Mouse (Mus musculus) intestine, embryonic 16.5 days (tissue): ENCODE measurements around the gene Pkm. TPM values are rescaled to one million over a fixed set of nuclear protein-coding genes. Genes with fewer than 3 reads are reported as not detected.

Source experiments
- ATAC-seq: fragments of 200-750 bp; cut with Nextera tagmentation; 2 replicates; pipeline ENCODE4 v1.8.0; 2017; ENCODE audit warnings: moderate TSS enrichment, moderate library complexity
- H3K27ac ChIP-seq: fragments of 300-500 bp; sonication (generic); 2 replicates; pipeline ENCODE4 v1.5.1; 2014; ENCODE audit warnings: mild to moderate bottlenecking, low read length
- H3K27me3 ChIP-seq: fragments of 300-500 bp; sonication (generic); replicated peaks from 2 replicates; pipeline ENCODE4 v1.6.1; 2014; ENCODE audit warnings: low read length, control low read depth, mixed read lengths; ENCODE audit not compliant: control insufficient read depth, insufficient read depth
- H3K36me3 ChIP-seq: fragments of 300-500 bp; sonication (generic); 2 replicates; pipeline ENCODE4 v1.6.1; 2014; ENCODE audit warnings: low read length, control low read depth; ENCODE audit not compliant: control insufficient read depth, insufficient read depth
- H3K4me1 ChIP-seq: fragments of 300-500 bp; sonication (generic); 2 replicates; pipeline ENCODE4 v1.6.1; 2014; ENCODE audit warnings: low read length, control low read depth, mixed read lengths; ENCODE audit not compliant: control insufficient read depth, insufficient read depth
- H3K4me2 ChIP-seq: fragments of 300-500 bp; sonication (generic); 2 replicates; pipeline ENCODE4 v1.6.1; 2014; ENCODE audit warnings: low read depth, low read length, control low read depth
- H3K4me3 ChIP-seq: fragments of 300-500 bp; sonication (generic); 2 replicates; pipeline ENCODE4 v1.5.1; 2014; ENCODE audit warnings: mild to moderate bottlenecking, low read length
- H3K9ac ChIP-seq: fragments of 300-500 bp; sonication (generic); 2 replicates; pipeline ENCODE4 v1.6.1; 2014; ENCODE audit warnings: low read depth, low read length
- H3K9me3 ChIP-seq: fragments of 300-500 bp; sonication (generic); 2 replicates; pipeline ENCODE4 v1.6.1; 2016; ENCODE audit warnings: low read length, control low read depth; ENCODE audit not compliant: control insufficient read depth
- WGBS: fragments of 180-500 bp; shearing (Covaris S2); extraction: QIAGEN DNeasy Blood & Tissue Kit; methylation state at CpG from one replicate; pipeline ENCODE4 v1.1.7; 2014; 5-methylcytosine and 5-hydroxymethylcytosine counted together
- polyA plus RNA-seq: library from polyadenylated mRNA; unstranded; fragments of >200 nt; fragmentation: Nextera tagmentation; extraction: Ambion mirVana; gene quantifications from 2 replicates; pipeline ENCODE4 v1.2.1, GENCODE M21; 2015

Pkm gene
- polyA plus RNA-seq, 1 experiment from 2014 or later = 1,198 TPM

GRCm38 (mm10) chr9:59721144-59721543 lies 65.0 kb downstream of the Pkm start:
- H3K4me3 ChIP-seq = no peak overlapping the region
- no peak for ATAC-seq
- H3K9me3 ChIP-seq = no peaks in the 10 kb centered on the region
- H3K27ac ChIP-seq = no peak overlapping the region
- no peaks in the 10 kb centered on the region for H3K27me3 ChIP-seq
- no peaks in the 10 kb centered on the region for H3K36me3 ChIP-seq
- no peak overlapping the region for H3K4me2 ChIP-seq
- peaks cover 7% of the 10 kb centered on the region for H3K4me1 ChIP-seq
- 88% methylated on average over 5 of the region's 5 CpGs for WGBS
- H3K9ac ChIP-seq = no peak overlapping the region

- 18% methylated on average over 10 of the region's 10 CpGs for whole genome bisulfite sequencing
- peak overlapping the region; percentile 27; the same call in 1 of the 2 replicates for H3K9ac ChIP-seq
- ATAC-seq = peak; percentile 59; the same call in 1 of the 2 replicates
Observed at GRCm38 (mm10) chr9:59723096-59723657, 67.0 kb downstream of the Pkm start.

GRCm38 (mm10) chr9:59723791-59724442 lies 67.7 kb downstream of the Pkm start:
- Histone ChIP-seq H3K27ac (no peak overlapping the region), H3K36me3 (no peaks in the 10 kb centered on the region), H3K4me2 (peak overlapping the region; percentile 39; the same call in 1 of the 2 replicates), H3K9me3 (no peaks in the 10 kb centered on the region), H3K4me3 (no peak overlapping the region), H3K9ac (no peak overlapping the region), H3K27me3 (no peaks in the 10 kb centered on the region), H3K4me1 (peaks cover 7% of the 10 kb centered on the region)
- 53% methylated on average over 8 of the region's 8 CpGs for WGBS
- ATAC-seq = peak; percentile 33; the same call in 1 of the 2 replicates

More at GRCm38 (mm10) chr9:59723096-59723657, 67.0 kb downstream of the Pkm start:
- Histone ChIP-seq H3K4me1 (peaks cover 7% of the 10 kb centered on the region), H3K27ac (no peak overlapping the region), H3K4me2 (peak overlapping the region; percentile 39), H3K9me3 (no peaks in the 10 kb centered on the region), H3K27me3 (no peaks in the 10 kb centered on the region), H3K4me3 (no peak overlapping the region; the same call in 1 of the 2 replicates), H3K36me3 (no peaks in the 10 kb centered on the region)

GRCm38 (mm10) chr9:59725515-59725914 lies 69.3 kb downstream of the Pkm start:
- Histone ChIP-seq H3K27ac (no peak overlapping the region), H3K4me3 (no peak overlapping the region), H3K4me2 (no peak overlapping the region), H3K9ac (no peak overlapping the region), H3K4me1 (peaks cover 7% of the 10 kb centered on the region), H3K27me3 (no peaks in the 10 kb centered on the region), H3K36me3 (no peaks in the 10 kb centered on the region), H3K9me3 (no peaks in the 10 kb centered on the region)
- 59% methylated on average over 10 of the region's 10 CpGs for WGBS
- ATAC-seq = no peak

GRCm38 (mm10) chr9:59727569-59728286 lies 71.6 kb downstream of the Pkm start:
- 83% methylated on average over 11 of the region's 11 CpGs for WGBS
- H3K4me2 ChIP-seq = no peak overlapping the region
- no peak overlapping the region for H3K9ac ChIP-seq
- no peak overlapping the region for H3K27ac ChIP-seq
- H3K36me3 ChIP-seq = no peaks in the 10 kb centered on the region
- H3K4me1 ChIP-seq = peaks cover 7% of the 10 kb centered on the region
- H3K9me3 ChIP-seq = no peaks in the 10 kb centered on the region
- no peaks in the 10 kb centered on the region for H3K27me3 ChIP-seq
- no peak for ATAC-seq
- H3K4me3 ChIP-seq = no peak overlapping the region

Other genes starting within 250 kb of the Pkm start
- gene Arih1, start 169.8 kb upstream of the Pkm start, polyA plus RNA-seq = 7.2 and 7.7 TPM in 2 replicates
- 179 and 228 TPM in 2 replicates for gene Hexa, start 116.8 kb upstream of the Pkm start, polyA plus RNA-seq
- gene Tmem202, start 116.5 kb upstream of the Pkm start, polyA plus RNA-seq = 0.50 and 0.60 TPM in 2 replicates
- gene Celf6, start 78.5 kb upstream of the Pkm start, polyA plus RNA-seq = 2.9 TPM in 2 replicates
- 20.2 and 22.2 TPM in 2 replicates for gene Parp6, start 39.1 kb upstream of the Pkm start, polyA plus RNA-seq
- 1.1 and 1.6 TPM in 2 replicates for gene Gramd2, start 23.8 kb downstream of the Pkm start, polyA plus RNA-seq
- gene Senp8, start 94.3 kb downstream of the Pkm start, polyA plus RNA-seq = 9.7 and 10.0 TPM in 2 replicates
- 9.2 and 10.2 TPM in 2 replicates for gene Myo9a, start 94.5 kb downstream of the Pkm start, polyA plus RNA-seq